13 mouse cellular contexts compared by ENCODE assay signal in the genomic region with DNA sequence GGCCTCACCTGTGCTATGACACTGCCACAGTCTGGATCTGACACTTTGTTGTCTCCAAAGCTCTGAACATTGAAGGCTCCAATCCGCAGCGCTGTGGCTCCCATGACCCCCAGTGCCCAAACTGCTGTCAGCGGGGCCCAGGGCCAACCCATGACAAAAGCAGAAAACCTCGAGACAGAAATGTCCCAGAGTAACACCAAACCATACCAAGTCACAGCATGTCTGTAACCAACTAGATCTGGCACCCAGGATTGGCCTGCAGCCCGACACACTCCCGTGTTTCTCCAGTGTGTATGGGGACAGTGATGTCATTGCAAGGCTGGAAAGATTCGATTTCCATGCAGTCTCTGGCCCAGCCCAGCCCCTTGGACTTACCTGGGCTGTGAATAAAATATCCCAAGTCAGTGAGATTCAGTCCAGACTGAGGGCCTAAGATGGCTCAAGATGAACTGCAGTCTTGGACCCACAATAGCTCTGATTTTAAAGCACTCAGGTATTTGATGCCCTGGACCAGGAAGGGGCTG. TPM values are rescaled to one million over a fixed set of nuclear protein-coding genes. Genes with fewer than 3 reads are reported as not detected.
A peak's percentile ranks its signal among the peaks of the same experiment; 100 is the strongest.
DNase-seq lines count a peak whose midpoint lies in the region; ATAC-seq and TF ChIP-seq lines count a peak whose summit lies in the region.
"Had no signal": no experiment of that assay in that cellular context is flagged by ENCODE, and none has a peak within 500 bp of the region (broad histone marks: within the 10 kb centered on the region; RNA-seq: fewer than 3 reads in every experiment).

Gene Dnase1l2 (minus strand): TSS at position 474 of the 524 bp plus-strand sequence.

- no peak for TF ChIP-seq CTCF in kidney, adult 2 months (conservative IDR thresholded peaks at IDR 0.05; ENCODE audit: insufficient read depth, insufficient read length, low read depth, low read length)
- no peak for TF ChIP-seq CTCF in stomach, postnatal 0 days (IDR thresholded peaks at IDR 0.05; ENCODE audit: low read depth)

- no peaks in the 10 kb centered on the region for H3K9me3 ChIP-seq in stomach, postnatal 0 days (ENCODE audit: control insufficient read depth, low read length)
- H3K9me3 ChIP-seq: hindbrain, embryonic 13.5 days; intestine, embryonic 15.5 days; neural tube, embryonic 13.5 days had no signal

- peak within 1 kb of the TSS; percentile 1; the same call in 1 of the 2 replicates for H3K27ac ChIP-seq in kidney, adult 2 months (ENCODE audit: insufficient read depth, low read depth, low read length)
- H3K27ac ChIP-seq in stomach, postnatal 0 days (replicated peaks): peak within 1 kb of the TSS; percentile 84
- H3K27ac ChIP-seq: hindbrain, embryonic 13.5 days; intestine, embryonic 15.5 days; liver, embryonic 14.5 days; neural tube, embryonic 13.5 days had no signal

- DNase-seq in cerebellum, adult 9-11 months: peak; percentile 67
- DNase-seq in cerebellum, adult 8-10 months: no peak
- no peak for DNase-seq in kidney, adult 2 months
- no peak for DNase-seq in kidney, adult 8-10 months
- peak; percentile 43 to 72 for DNase-seq in urinary bladder, adult 18-20 months (ENCODE audit: low spot score in 2 of 2)
- no peak for DNase-seq in urinary bladder, postnatal 4 days (ENCODE audit: low spot score in 2 of 2)
- DNase-seq in stomach, postnatal 0 days (ENCODE audit: low spot score): peak; percentile 40
- no peak for DNase-seq in c-Kit-positive CD71-positive TER-119-positive erythroid progenitor cells, embryonic 14.5 days (ENCODE audit: low spot score)
- DNase-seq: left cerebral cortex, postnatal 4 days had no signal

- H3K4me3 ChIP-seq in kidney, adult 2 months (ENCODE audit: insufficient read depth, low read depth, low read length): no peak within 1 kb of the TSS
- H3K4me3 ChIP-seq in stomach, postnatal 0 days (ENCODE audit: low read depth, low read length): no peak within 1 kb of the TSS
- H3K4me3 ChIP-seq: hindbrain, embryonic 13.5 days; intestine, embryonic 15.5 days; neural tube, embryonic 13.5 days had no signal

- ATAC-seq in stomach, postnatal 0 days (ENCODE audit: low FRiP score, low TSS enrichment): peak; percentile 41

- no peaks in the 10 kb centered on the region for H3K36me3 ChIP-seq in kidney, adult 2 months (ENCODE audit: control insufficient read depth, insufficient read depth, low read length)
- H3K36me3 ChIP-seq in stomach, postnatal 0 days (ENCODE audit: control insufficient read depth, insufficient read depth, low read length): peaks cover 29% of the 10 kb centered on the region

- H3K9ac ChIP-seq in stomach, postnatal 0 days (ENCODE audit: low read length): peak within 1 kb of the TSS; percentile 18; the same call in 1 of the 2 replicates
- H3K9ac ChIP-seq: hindbrain, embryonic 13.5 days; intestine, embryonic 15.5 days; liver, embryonic 14.5 days; neural tube, embryonic 13.5 days had no signal

- no peaks in the 10 kb centered on the region for H3K27me3 ChIP-seq in kidney, adult 2 months (replicated peaks; ENCODE audit: control insufficient read depth, insufficient read depth, low read length)
- H3K27me3 ChIP-seq in stomach, postnatal 0 days (ENCODE audit: control insufficient read depth, insufficient read depth, low read length): no peaks in the 10 kb centered on the region
- H3K27me3 ChIP-seq: hindbrain, embryonic 13.5 days; intestine, embryonic 15.5 days; neural tube, embryonic 13.5 days had no signal

- no peak for TF ChIP-seq EP300 in stomach, postnatal 0 days (optimal IDR thresholded peaks at IDR 0.05)

- no peaks in the 10 kb centered on the region for H3K4me1 ChIP-seq in kidney, adult 2 months (ENCODE audit: control insufficient read depth, insufficient read depth, low read length)
- no peaks in the 10 kb centered on the region for H3K4me1 ChIP-seq in stomach, postnatal 0 days (replicated peaks; ENCODE audit: control insufficient read depth, insufficient read depth)
- H3K4me1 ChIP-seq: hindbrain, embryonic 13.5 days; intestine, embryonic 15.5 days; neural tube, embryonic 13.5 days had no signal

- H3K4me2 ChIP-seq in stomach, postnatal 0 days (replicated peaks; ENCODE audit: low read depth): peak within 1 kb of the TSS; percentile 25; the same call in 1 of the 2 replicates
- H3K4me2 ChIP-seq: hindbrain, embryonic 13.5 days; intestine, embryonic 15.5 days; neural tube, embryonic 13.5 days had no signal

- WGBS in kidney, adult 2 months: 72% methylated on average over 7 of the region's 7 CpGs
- WGBS in stomach, postnatal 0 days: 56% methylated on average over 7 of the region's 7 CpGs

- TF ChIP-seq POLR2A in kidney, adult 2 months (IDR thresholded peaks at IDR 0.05; ENCODE audit: low read depth, low read length): no peak

RNA-seq across cellular contexts. Expression of gene Dnase1l2, which starts in this region (rescaled TPM):
- polyA plus RNA-seq in kidney, adult 2 months (2012; rRNA removed): 7.6 and 8.8 TPM in 2 replicates
- 88.0 and 98.5 TPM in 2 replicates for polyA plus RNA-seq in stomach, postnatal 0 days (2015; fragmentation: Nextera tagmentation; extraction: Ambion mirVana)

Comparison
In these comparisons a context has a peak if more than half of its experiments do, and no peak if none do; other contexts are left out.
1. DNase-seq: peak in cerebellum, adult 9-11 months (single experiment), urinary bladder, adult 18-20 months (2 of 2) and stomach, postnatal 0 days (single experiment); none in cerebellum, adult 8-10 months (single experiment), kidney, adult 2 months (single experiment), kidney, adult 8-10 months (0 of 2), urinary bladder, postnatal 4 days (0 of 2) and c-Kit-positive CD71-positive TER-119-positive erythroid progenitor cells, embryonic 14.5 days (single experiment).